Mouse (Mus musculus) stomach, embryonic 16.5 days (tissue): ENCODE data around the gene Dagla. TPM values are rescaled to one million over a fixed set of nuclear protein-coding genes. Genes with fewer than 3 reads are reported as not detected.

Source experiments
- ATAC-seq: fragments of 200-750 bp; cut with Nextera tagmentation; 2 replicates; pipeline ENCODE4 v1.8.0; 2017; ENCODE audit warnings: moderate number of reproducible peaks, moderate TSS enrichment; ENCODE audit not compliant: insufficient read depth, low FRiP score
- H3K27ac ChIP-seq: fragments of 300-500 bp; sonication (generic); 2 replicates; pipeline ENCODE4 v1.5.1; 2014; ENCODE audit warnings: low read length
- H3K27me3 ChIP-seq: fragments of 300-500 bp; sonication (generic); 2 replicates; pipeline ENCODE4 v1.6.1; 2014; ENCODE audit warnings: low read length, control low read depth, mixed read lengths; ENCODE audit not compliant: control insufficient read depth, insufficient read depth
- H3K36me3 ChIP-seq: fragments of 300-500 bp; sonication (generic); 2 replicates; pipeline ENCODE4 v1.6.1; 2014; ENCODE audit warnings: low read length; ENCODE audit not compliant: control insufficient read depth, insufficient read depth
- H3K4me1 ChIP-seq: fragments of 300-500 bp; sonication (generic); 2 replicates; pipeline ENCODE4 v1.6.1; 2014; ENCODE audit warnings: low read length, control low read depth, mixed read lengths; ENCODE audit not compliant: control insufficient read depth, insufficient read depth
- H3K4me2 ChIP-seq: fragments of 300-500 bp; sonication (generic); 2 replicates; pipeline ENCODE4 v1.6.1; 2014; ENCODE audit warnings: low read depth, low read length, mixed read lengths
- H3K4me3 ChIP-seq: fragments of 300-500 bp; sonication (generic); replicated peaks from 2 replicates; pipeline ENCODE4 v1.5.1; 2014; ENCODE audit warnings: mild to moderate bottlenecking, low read length
- H3K9ac ChIP-seq: fragments of 300-500 bp; sonication (generic); 2 replicates; pipeline ENCODE4 v1.6.1; 2014; ENCODE audit warnings: low read length
- H3K9me3 ChIP-seq: fragments of 300-500 bp; sonication (generic); replicated peaks from 2 replicates; pipeline ENCODE4 v1.6.1; 2016; ENCODE audit warnings: low read length, control low read depth; ENCODE audit not compliant: control insufficient read depth
- WGBS: fragments of 180-500 bp; shearing (Covaris S2); extraction: QIAGEN DNeasy Blood & Tissue Kit; methylation state at CpG from one replicate; pipeline ENCODE4 v1.1.7; 2014; 5-methylcytosine and 5-hydroxymethylcytosine counted together
- polyA plus RNA-seq: library from polyadenylated mRNA; unstranded; fragments of >200 nt; fragmentation: Nextera tagmentation; extraction: Ambion mirVana; gene quantifications from 2 replicates; pipeline ENCODE4 v1.2.1, GENCODE M21; 2015

Dagla gene
- polyA plus RNA-seq, 1 experiment from 2014 or later: 2.9 TPM

DNA sequence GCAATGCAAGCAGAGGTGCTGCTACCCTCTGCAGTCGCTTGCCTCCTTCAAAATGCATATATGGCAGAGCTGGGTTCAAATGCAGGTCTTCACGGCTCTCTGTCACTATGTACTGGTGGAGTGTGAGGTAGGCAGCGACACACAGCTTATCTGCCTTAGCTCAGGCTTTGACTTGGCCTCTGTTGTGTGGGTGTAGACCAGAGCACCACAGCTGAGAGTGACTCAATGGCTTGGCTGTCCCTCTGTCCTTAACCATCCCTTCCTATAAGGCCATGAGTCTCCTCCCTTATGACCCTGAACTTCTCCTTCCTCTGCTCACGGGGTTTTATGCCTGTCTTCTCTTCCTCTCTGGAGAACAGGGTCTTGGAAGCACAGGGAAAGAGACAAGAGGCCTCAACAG, 93.8 kb downstream of the Dagla start:
- H3K27ac ChIP-seq: no peak overlapping the region
- H3K27me3 ChIP-seq: no peaks in the 10 kb centered on the region
- H3K4me3 ChIP-seq: no peak overlapping the region
- H3K9me3 ChIP-seq: no peaks in the 10 kb centered on the region
- ATAC-seq: no peak
- peaks cover 15% of the 10 kb centered on the region for H3K36me3 ChIP-seq
- H3K9ac ChIP-seq: no peak overlapping the region
- H3K4me2 ChIP-seq: no peak overlapping the region
- 83% methylated on average over 4 of the region's 4 CpGs for WGBS
- no peaks in the 10 kb centered on the region for H3K4me1 ChIP-seq

DNA sequence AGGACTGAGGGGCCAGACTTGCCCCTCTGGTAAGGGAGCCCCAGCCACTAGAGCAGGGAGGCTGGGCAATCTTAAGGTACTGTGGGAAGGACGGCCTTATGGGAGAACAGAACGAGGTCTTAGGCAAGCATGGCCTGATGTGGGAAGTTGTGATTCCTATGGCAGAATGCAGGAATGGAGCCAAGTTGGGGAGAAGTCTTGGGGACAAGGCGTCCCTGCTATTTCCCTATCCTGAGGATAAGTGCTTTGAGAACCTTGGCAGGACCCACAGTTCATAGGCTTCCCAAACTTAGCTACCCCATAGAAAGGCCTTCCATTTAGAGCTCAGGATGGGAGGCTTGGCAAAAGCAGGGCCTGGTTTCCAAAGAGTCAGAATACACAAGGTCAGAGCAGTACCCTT, 95.8 kb downstream of the Dagla start:
- ATAC-seq: no peak
- H3K27ac ChIP-seq: no peak overlapping the region
- no peaks in the 10 kb centered on the region for H3K9me3 ChIP-seq
- H3K4me1 ChIP-seq: peaks cover 4% of the 10 kb centered on the region; the same call in 1 of the 2 replicates
- no peaks in the 10 kb centered on the region for H3K27me3 ChIP-seq
- WGBS: 79% methylated on average over 3 of the region's 3 CpGs
- H3K36me3 ChIP-seq: peaks cover 15% of the 10 kb centered on the region
- H3K4me2 ChIP-seq: no peak overlapping the region
- no peak overlapping the region for H3K9ac ChIP-seq
- H3K4me3 ChIP-seq: no peak overlapping the region

DNA sequence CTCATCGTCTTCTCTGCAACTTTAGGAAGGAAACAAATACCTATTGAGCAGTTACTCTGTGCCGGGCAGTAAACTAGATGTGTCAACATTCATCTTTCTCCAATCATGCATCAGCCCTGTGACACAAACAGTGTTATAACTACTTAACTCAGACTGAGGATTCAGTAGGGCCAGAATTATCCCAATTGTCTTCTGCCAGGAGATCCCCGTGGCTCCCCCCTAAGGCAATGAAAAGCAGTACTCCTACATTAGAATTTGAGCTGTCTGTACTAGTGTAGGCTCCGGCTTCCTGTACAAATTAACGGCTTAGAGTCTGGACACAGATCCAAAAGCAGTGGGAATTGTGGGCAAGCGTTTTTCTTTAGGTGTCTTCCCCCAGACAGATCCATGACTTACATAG, 99.6 kb downstream of the Dagla start:
- peaks cover 24% of the 10 kb centered on the region for H3K36me3 ChIP-seq

DNA sequence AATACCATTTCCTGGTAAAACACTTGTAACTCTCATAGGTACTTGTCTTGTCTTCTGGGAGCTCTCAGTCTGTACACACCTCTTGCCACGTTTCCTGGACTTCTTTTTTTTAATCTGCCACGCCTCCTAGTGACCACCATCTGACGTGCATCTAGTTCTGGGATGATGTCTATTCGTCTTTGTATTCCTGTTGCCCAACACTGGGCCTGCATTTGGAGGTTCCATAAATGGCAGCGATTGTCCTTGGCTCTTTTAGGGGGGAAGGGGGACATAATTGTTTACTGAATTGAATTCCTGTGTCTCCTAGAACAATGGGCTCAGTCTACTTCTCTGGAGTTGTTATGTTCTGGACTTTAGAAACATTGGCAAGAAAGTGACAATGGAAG, 100.1 kb downstream of the Dagla start:
- peak overlapping the region; percentile 84 for H3K4me2 ChIP-seq
- H3K27ac ChIP-seq: peak overlapping the region; percentile 91
- peak overlapping the region; percentile 60 for H3K4me3 ChIP-seq
- no peaks in the 10 kb centered on the region for H3K9me3 ChIP-seq
- 2% methylated on average over 5 of the region's 5 CpGs for WGBS
- ATAC-seq: 0 out of 2 replicates have a peak, but pooled peaks have one; percentile 10
- no peaks in the 10 kb centered on the region for H3K27me3 ChIP-seq
- peak overlapping the region; percentile 81 for H3K9ac ChIP-seq
- H3K4me1 ChIP-seq: peaks cover 13% of the 10 kb centered on the region
- peaks cover 20% of the 10 kb centered on the region for H3K36me3 ChIP-seq

More for the DNA sequence above, 99.6 kb downstream of the Dagla start:
- H3K27me3 ChIP-seq: no peaks in the 10 kb centered on the region
- 63% methylated on average over 6 of the region's 6 CpGs for WGBS
- ATAC-seq: no peak
- H3K9ac ChIP-seq: peak overlapping the region; percentile 81; the same call in 1 of the 2 replicates
- H3K27ac ChIP-seq: no peak overlapping the region
- H3K4me1 ChIP-seq: peaks cover 13% of the 10 kb centered on the region
- H3K4me2 ChIP-seq: peak overlapping the region; percentile 84
- H3K9me3 ChIP-seq: no peaks in the 10 kb centered on the region
- peak overlapping the region; percentile 60 for H3K4me3 ChIP-seq

DNA sequence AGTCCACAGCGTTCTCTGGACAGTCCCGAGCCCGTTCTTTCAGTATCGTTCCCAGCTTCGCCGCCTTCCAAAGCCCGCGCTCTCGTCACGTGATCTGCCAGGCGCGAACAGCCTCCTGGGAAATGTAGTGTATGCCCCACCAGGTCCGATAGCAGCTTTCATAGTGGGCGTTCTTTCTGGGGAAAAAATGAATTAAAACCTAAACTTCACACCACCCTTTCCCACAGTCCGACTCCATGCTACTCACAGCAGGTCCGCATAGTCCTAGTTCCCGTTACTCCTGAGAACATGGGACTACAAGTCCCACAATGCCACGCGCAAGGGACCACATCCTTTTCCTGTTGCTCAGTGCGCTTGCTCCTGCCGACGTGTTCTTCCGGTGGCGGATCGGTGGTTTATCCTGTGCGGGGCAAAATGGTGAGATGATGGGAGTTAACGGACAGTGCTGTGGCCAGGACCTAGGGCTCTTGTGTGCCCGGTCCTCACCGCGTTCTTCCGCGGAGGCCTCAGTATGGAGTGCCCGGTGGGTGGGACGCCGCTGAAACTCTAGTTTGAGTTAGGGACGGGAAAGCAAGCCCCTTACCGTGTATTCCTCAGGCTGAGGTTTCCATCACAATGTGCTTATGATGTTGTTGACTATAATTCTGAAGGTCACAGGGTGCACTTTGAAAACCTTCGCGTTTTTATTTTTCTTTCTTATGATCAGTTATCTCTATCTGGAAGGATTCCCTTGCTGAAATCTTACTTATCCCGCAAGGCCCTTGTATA, 100.6 kb downstream of the Dagla start, which contains the start of the genes Tmem258 and Fen1:
Tmem258 (plus strand) TSS at position 167 of the 768 bp plus-strand sequence.
Fen1 (minus strand) TSS at position 322 of the 768 bp plus-strand sequence.
- Histone ChIP-seq H3K27me3 (no peaks in the 10 kb centered on the region), H3K27ac (peak within 1 kb of the TSS; percentile 91), H3K4me1 (peaks cover 13% of the 10 kb centered on the region), H3K4me2 (peak within 1 kb of the TSS; percentile 84), H3K9me3 (no peaks in the 10 kb centered on the region), H3K4me3 (peak within 1 kb of the TSS; percentile 60), H3K36me3 (peaks cover 16% of the 10 kb centered on the region; the same call in 1 of the 2 replicates), H3K9ac (peak within 1 kb of the TSS; percentile 81)
- under 1% methylated on average over 40 of the region's 40 CpGs for WGBS
- peak; percentile 91 for ATAC-seq

DNA sequence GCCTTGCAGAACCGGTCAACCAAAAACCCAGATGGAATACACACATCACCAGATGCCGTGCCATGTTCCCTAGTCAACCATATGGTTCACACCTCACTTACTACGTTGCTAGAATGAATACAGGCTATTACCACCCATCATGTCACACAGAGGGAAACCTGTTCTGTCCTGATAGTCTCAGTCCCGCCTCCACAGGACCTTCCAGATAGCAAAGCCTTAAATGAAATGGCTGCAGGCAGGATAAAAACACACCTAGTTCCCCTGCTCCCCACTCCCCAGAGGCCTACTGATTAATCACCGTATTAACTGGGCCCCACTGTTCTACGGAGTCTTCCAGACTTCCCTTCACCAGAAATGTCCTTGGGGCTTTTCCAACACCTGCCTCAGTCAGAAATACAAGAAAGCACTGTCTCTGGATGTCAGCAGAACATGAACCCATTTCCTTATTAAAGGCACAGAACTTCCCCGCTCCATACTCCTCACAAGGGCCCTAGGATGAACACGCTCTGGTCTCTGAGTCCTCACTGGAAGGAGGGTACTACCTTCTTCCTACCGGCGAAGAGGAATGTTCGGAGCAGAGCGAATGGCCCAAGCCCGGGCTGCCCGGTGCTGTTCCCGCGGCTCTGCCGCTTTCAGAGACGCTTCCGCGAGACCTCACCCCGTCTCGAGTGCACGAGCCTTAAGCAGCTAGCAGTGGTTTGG, 101.4 kb downstream of the Dagla start:
- WGBS: 1% methylated on average over 23 of the region's 23 CpGs
- H3K9ac ChIP-seq: peak overlapping the region; percentile 81
- ATAC-seq: no peak; the same call in 1 of the 2 replicates
- H3K4me1 ChIP-seq: peaks cover 13% of the 10 kb centered on the region
- H3K4me3 ChIP-seq: peak overlapping the region; percentile 60
- no peaks in the 10 kb centered on the region for H3K9me3 ChIP-seq
- peaks cover 16% of the 10 kb centered on the region; the same call in 1 of the 2 replicates for H3K36me3 ChIP-seq
- no peaks in the 10 kb centered on the region for H3K27me3 ChIP-seq
- H3K4me2 ChIP-seq: peak overlapping the region; percentile 84
- H3K27ac ChIP-seq: peak overlapping the region; percentile 91

DNA sequence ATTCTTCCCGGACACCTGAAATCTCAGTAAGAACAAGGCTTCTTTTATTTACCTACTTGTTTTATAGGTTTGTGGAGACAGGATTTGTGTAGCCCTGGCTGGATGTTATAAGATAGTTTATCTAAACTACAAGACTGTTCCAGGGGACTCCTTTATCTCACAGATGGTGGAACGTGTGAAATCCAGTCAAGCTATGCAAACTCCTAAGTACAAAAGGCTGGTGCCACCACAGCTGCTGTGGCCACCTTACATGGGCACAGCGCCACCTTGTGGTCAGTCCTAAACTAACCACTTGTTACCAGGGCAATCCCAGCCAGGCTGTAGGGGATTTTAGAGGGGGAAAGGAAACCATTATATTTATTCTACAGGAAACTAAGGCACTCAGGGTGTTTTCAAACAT, 106.0 kb downstream of the Dagla start:
- H3K27me3 ChIP-seq: no peaks in the 10 kb centered on the region
- H3K9ac ChIP-seq: no peak overlapping the region
- WGBS: 26% methylated on average over 3 of the region's 3 CpGs
- H3K4me1 ChIP-seq: peaks cover 9% of the 10 kb centered on the region
- no peak overlapping the region for H3K4me2 ChIP-seq
- H3K9me3 ChIP-seq: no peaks in the 10 kb centered on the region
- no peak overlapping the region for H3K27ac ChIP-seq
- ATAC-seq: peak; percentile 39; the same call in 1 of the 2 replicates
- H3K4me3 ChIP-seq: no peak overlapping the region
- H3K36me3 ChIP-seq: peaks cover 16% of the 10 kb centered on the region; the same call in 1 of the 2 replicates

DNA sequence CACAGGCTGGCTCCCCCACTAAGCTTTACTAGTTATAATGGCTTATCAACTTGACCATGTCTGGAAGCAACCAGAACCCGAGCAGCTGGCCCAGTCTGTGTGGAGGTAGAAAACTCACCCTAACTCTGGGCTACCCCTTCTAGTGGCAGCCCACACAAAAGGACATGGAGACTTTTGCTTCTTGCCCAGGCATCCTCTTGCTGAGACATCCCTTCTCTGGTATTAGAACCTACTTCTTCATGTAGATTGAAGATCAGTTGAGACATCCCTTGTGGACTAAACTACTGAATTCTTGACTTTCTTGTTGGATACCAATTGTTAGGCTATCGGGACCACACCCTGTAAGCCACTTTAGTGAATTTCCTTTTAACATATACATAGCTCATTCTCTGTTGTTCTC, 106.4 kb downstream of the Dagla start:
- Histone ChIP-seq H3K27me3 (no peaks in the 10 kb centered on the region), H3K4me1 (peaks cover 8% of the 10 kb centered on the region), H3K4me2 (no peak overlapping the region), H3K36me3 (peaks cover 18% of the 10 kb centered on the region; the same call in 1 of the 2 replicates), H3K4me3 (no peak overlapping the region), H3K9ac (no peak overlapping the region), H3K9me3 (no peaks in the 10 kb centered on the region), H3K27ac (no peak overlapping the region)
- 75% methylated on average over 2 of the region's 2 CpGs for WGBS
- no peak for ATAC-seq

DNA sequence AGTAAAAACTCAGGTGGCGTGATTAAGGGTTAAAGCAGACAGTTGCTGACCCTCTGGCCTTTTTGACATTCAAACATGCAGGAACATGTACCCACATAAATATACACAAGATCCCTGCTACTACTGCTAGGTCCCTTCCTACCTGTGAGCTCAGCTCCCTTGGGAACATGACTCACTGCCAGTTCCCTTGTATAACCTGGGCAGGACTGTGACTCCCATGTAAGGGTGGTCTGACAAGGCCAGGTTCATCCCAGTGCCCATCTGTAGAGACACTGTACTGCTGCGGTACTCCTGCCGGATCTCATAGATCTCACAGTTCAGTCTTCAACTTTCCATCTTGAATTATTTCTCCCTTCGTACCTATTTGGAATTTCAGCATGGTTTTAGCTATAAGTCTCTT, 107.5 kb downstream of the Dagla start:
- Histone ChIP-seq H3K9ac (no peak overlapping the region), H3K9me3 (no peaks in the 10 kb centered on the region), H3K27me3 (no peaks in the 10 kb centered on the region), H3K4me1 (no peaks in the 10 kb centered on the region), H3K36me3 (peaks cover 18% of the 10 kb centered on the region; the same call in 1 of the 2 replicates), H3K4me3 (no peak overlapping the region), H3K4me2 (no peak overlapping the region), H3K27ac (no peak overlapping the region)
- ATAC-seq: no peak
- 80% methylated on average over 4 of the region's 4 CpGs for WGBS
